Mouse (Mus musculus) adrenal gland, postnatal 36 days (tissue): ENCODE data around the gene Jak1. TPM values are rescaled to one million over a fixed set of nuclear protein-coding genes. Genes with fewer than 3 reads are reported as not detected.

Source experiments
- DNase-seq, 2 experiments: peaks; one replicate each; pipeline ENCODE4 v3.0.0; 2021; ENCODE audit warnings: mixed read lengths in 1 of 2
- long read RNA-seq, 2 experiments: library from polyadenylated mRNA; stranded (forward); transcript quantifications; one replicate each; pipeline ENCODE4 v2.0.0; 2021; ENCODE audit warnings: borderline sequencing depth in 2 of 2
- total RNA-seq, 2 experiments: library from RNA; stranded (reverse); gene quantifications; 2 replicates each; pipeline ENCODE4 v1.2.3; 2021

Jak1 gene
- 100 to 1,000 TPM; 137 TPM for total RNA-seq
- long read RNA-seq, experiment 1, full-length matches to known transcripts, result 17 of 40 reads
- long read RNA-seq, experiment 1, partial matches to known transcripts, result 14 of 40 reads
- long read RNA-seq, experiment 1, other reads (novel, unspliced or antisense), result 9 of 40 reads
- long read RNA-seq, experiment 2, full-length matches to known transcripts, result 6 of 10 reads
- long read RNA-seq, experiment 2, partial matches to known transcripts, result 3 of 10 reads
- long read RNA-seq, experiment 2, other reads (novel, unspliced or antisense), result 1 of 10 reads

- peak; percentile 99 for DNase-seq
These were observed at the start of gene Jak1 for GRCm38 (mm10) chr4:101264741-101265513. TSS of gene Jak1 (minus strand) at chr4:101265282.

GRCm38 (mm10) chr4:101312055-101312454, 47.0 kb upstream of the Jak1 start:
- no peak for DNase-seq

GRCm38 (mm10) chr4:101308166-101308565, 43.1 kb upstream of the Jak1 start:
- no peak for DNase-seq

- no peak for DNase-seq
These were observed 42.2 kb upstream of the Jak1 start for GRCm38 (mm10) chr4:101307286-101307685.

- DNase-seq, result no peak
These were observed 41.2 kb upstream of the Jak1 start for GRCm38 (mm10) chr4:101306132-101306915.

- peak in 1 of 2 experiments; percentile 12 for DNase-seq
These were observed 40.0 kb upstream of the Jak1 start for GRCm38 (mm10) chr4:101305126-101305525.

- DNase-seq, result no peak
These were observed 39.0 kb upstream of the Jak1 start for GRCm38 (mm10) chr4:101304114-101304513.

- no peak for DNase-seq
These were observed 35.4 kb upstream of the Jak1 start for GRCm38 (mm10) chr4:101300392-101300910.

- DNase-seq, result no peak
These were observed 33.4 kb upstream of the Jak1 start for GRCm38 (mm10) chr4:101298311-101298990.

- no peak for DNase-seq
These were observed 31.8 kb upstream of the Jak1 start for GRCm38 (mm10) chr4:101296836-101297235.

GRCm38 (mm10) chr4:101295788-101296187, 30.7 kb upstream of the Jak1 start:
- DNase-seq, result no peak

- no peak for DNase-seq
These were observed 28.6 kb upstream of the Jak1 start for GRCm38 (mm10) chr4:101293661-101294060.

- DNase-seq, result peak; percentile 83
These were observed 27.9 kb upstream of the Jak1 start for GRCm38 (mm10) chr4:101292736-101293541.

- DNase-seq, result peak; percentile 92 to 94
These were observed 27.1 kb upstream of the Jak1 start for GRCm38 (mm10) chr4:101292028-101292735.

- DNase-seq, result no peak
These were observed 23.2 kb upstream of the Jak1 start for GRCm38 (mm10) chr4:101288292-101288691.

GRCm38 (mm10) chr4:101286562-101286961, 21.5 kb upstream of the Jak1 start:
- DNase-seq, result no peak

GRCm38 (mm10) chr4:101285906-101286432, 20.9 kb upstream of the Jak1 start:
- DNase-seq, result no peak

- no peak for DNase-seq
These were observed 18.9 kb upstream of the Jak1 start for GRCm38 (mm10) chr4:101283938-101284337.

GRCm38 (mm10) chr4:101282237-101282636, 17.2 kb upstream of the Jak1 start:
- DNase-seq, result no peak

- DNase-seq, result no peak
These were observed 15.0 kb upstream of the Jak1 start for GRCm38 (mm10) chr4:101280119-101280518.
